Mouse (Mus musculus) spleen, postnatal 10 days (tissue): ENCODE data around the gene Pgpep1.
A peak's percentile ranks its signal among the peaks of the same experiment; 100 is the strongest.

Experiments
- DNase-seq, 2 experiments: peaks; one replicate each; pipeline ENCODE4 v3.0.0; 2021 to 2022; ENCODE audit warnings: low spot score in 2 of 2

Pgpep1 gene

GRCm38 (mm10) chr8:70632346-70632892, 27.8 kb downstream of the Pgpep1 start, which contains the start of gene Gdf15:
Gdf15 (minus strand) TSS chr8:70632456.
- no peak for DNase-seq

GRCm38 (mm10) chr8:70631436-70631835, 28.8 kb downstream of the Pgpep1 start:
- no peak for DNase-seq

GRCm38 (mm10) chr8:70630532-70631381, 29.4 kb downstream of the Pgpep1 start:
- peak in 1 of 2 experiments; percentile 55 for DNase-seq

GRCm38 (mm10) chr8:70629574-70630531, 30.3 kb downstream of the Pgpep1 start:
- DNase-seq = peak; percentile 92 to 96

GRCm38 (mm10) chr8:70628986-70629490, 31.1 kb downstream of the Pgpep1 start:
- DNase-seq = no peak

GRCm38 (mm10) chr8:70627041-70627440, 33.1 kb downstream of the Pgpep1 start:
- no peak for DNase-seq

- DNase-seq = peak in 1 of 2 experiments; percentile 74
Observed at GRCm38 (mm10) chr8:70625104-70625503, 35.1 kb downstream of the Pgpep1 start.

- peak; percentile 42 to 46 for DNase-seq
Observed at GRCm38 (mm10) chr8:70622220-70622619, 38.0 kb downstream of the Pgpep1 start.

GRCm38 (mm10) chr8:70618888-70619334, 41.3 kb downstream of the Pgpep1 start:
- peak; percentile 73 to 91 for DNase-seq

GRCm38 (mm10) chr8:70617985-70618384, 42.2 kb downstream of the Pgpep1 start:
- peak in 1 of 2 experiments; percentile 53 for DNase-seq

GRCm38 (mm10) chr8:70616645-70617044, 43.5 kb downstream of the Pgpep1 start:
- peak in 1 of 2 experiments; percentile 49 for DNase-seq

GRCm38 (mm10) chr8:70615894-70616293, 44.3 kb downstream of the Pgpep1 start, which contains the start of gene Lrrc25:
Lrrc25 (plus strand) TSS chr8:70616155.
- peak in 1 of 2 experiments; percentile 46 for DNase-seq

GRCm38 (mm10) chr8:70615281-70615680, 44.9 kb downstream of the Pgpep1 start:
- DNase-seq = no peak

GRCm38 (mm10) chr8:70614469-70614868, 45.7 kb downstream of the Pgpep1 start:
- no peak for DNase-seq

GRCm38 (mm10) chr8:70613763-70614162, 46.4 kb downstream of the Pgpep1 start:
- no peak for DNase-seq

- DNase-seq = peak; percentile 94 to 95
Observed at GRCm38 (mm10) chr8:70611849-70612248, 48.3 kb downstream of the Pgpep1 start.

GRCm38 (mm10) chr8:70610796-70611771, 49.1 kb downstream of the Pgpep1 start:
- peak; percentile 89 to 93 for DNase-seq

- peak in 1 of 2 experiments; percentile 86 for DNase-seq
Observed at GRCm38 (mm10) chr8:70609849-70610795, 50.1 kb downstream of the Pgpep1 start.

GRCm38 (mm10) chr8:70609368-70609848, 50.8 kb downstream of the Pgpep1 start:
- DNase-seq = peak in 1 of 2 experiments; percentile 78
